Comparison of ENCODE assay signal across 12 mouse cellular contexts in the genomic region with DNA sequence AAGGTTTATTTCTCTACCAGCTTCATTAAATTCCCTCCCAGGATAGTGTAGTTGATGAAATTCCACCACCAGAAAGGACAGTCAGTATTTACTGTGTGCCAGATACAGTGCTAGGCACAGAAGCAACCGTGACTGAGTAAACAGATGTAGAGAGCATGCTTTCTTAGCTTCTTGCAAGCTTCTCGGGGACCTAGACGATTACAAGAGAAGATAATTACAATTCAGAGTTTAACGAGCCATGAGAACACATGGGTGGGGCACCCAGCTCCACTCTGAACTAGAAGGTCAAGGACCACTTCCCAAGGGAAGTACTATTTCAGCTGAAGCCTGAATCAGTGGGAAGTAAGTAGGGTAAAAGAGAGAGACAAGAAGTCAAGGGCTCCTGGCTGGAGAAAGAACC.
"Had no signal": no experiment of that assay in that cellular context is flagged by ENCODE, and none has a peak within 500 bp of the region (broad histone marks: within the 10 kb centered on the region; RNA-seq: fewer than 3 reads in every experiment).

No protein-coding gene starts in this region.

- ATAC-seq: inflammation-experienced regulatory T-cells, adult 6 months; liver, embryonic 12.5 days had no signal

- DNase-seq: layer of hippocampus, adult 9-11 months; layer of hippocampus, postnatal 36 days; lung, embryonic 14.5 days; midbrain, embryonic 14.5 days; thymus, postnatal 14 days had no signal

- H3K4me1 ChIP-seq: limb, embryonic 15.5 days; liver, embryonic 12.5 days; midbrain, embryonic 10.5 days; neural tube, embryonic 15.5 days had no signal

- H3K27me3 ChIP-seq: limb, embryonic 15.5 days; liver, embryonic 12.5 days; neural tube, embryonic 15.5 days had no signal

- H3K9me3 ChIP-seq: limb, embryonic 15.5 days; liver, embryonic 12.5 days; midbrain, embryonic 10.5 days; neural tube, embryonic 15.5 days had no signal

- H3K9ac ChIP-seq: limb, embryonic 15.5 days; liver, embryonic 12.5 days; lung, embryonic 14.5 days; neural tube, embryonic 15.5 days had no signal

- H3K4me2 ChIP-seq: limb, embryonic 15.5 days; liver, embryonic 12.5 days; lung, embryonic 14.5 days; neural tube, embryonic 15.5 days had no signal

- H3K36me3 ChIP-seq: limb, embryonic 15.5 days; liver, embryonic 12.5 days; midbrain, embryonic 10.5 days; neural tube, embryonic 15.5 days had no signal

- H3K4me3 ChIP-seq: limb, embryonic 15.5 days; liver, embryonic 12.5 days; midbrain, embryonic 10.5 days; myocyte; neural tube, embryonic 15.5 days had no signal

- H3K27ac ChIP-seq: limb, embryonic 15.5 days; liver, embryonic 12.5 days; midbrain, embryonic 10.5 days; neural tube, embryonic 15.5 days; stomach, postnatal 0 days had no signal
